Mouse (Mus musculus) midbrain, embryonic 15.5 days (tissue): ENCODE results near the gene Icam5. TPM values are rescaled to one million over a fixed set of nuclear protein-coding genes. Genes with fewer than 3 reads are reported as not detected.
"Not testable (repeated sequence)": the region's sequence is repeated elsewhere in the genome, so short reads cannot be mapped to it uniquely, and the experiment has no call there.

Experiments
- ATAC-seq: fragments of 200-750 bp; cut with Nextera tagmentation; replicated peaks from 2 replicates; pipeline ENCODE4 v1.8.0; 2017; ENCODE audit warnings: moderate TSS enrichment
- H3K27ac ChIP-seq: fragments of 300-500 bp; sonication (generic); 2 replicates; pipeline ENCODE4 v1.5.1; 2015; ENCODE audit warnings: mild to moderate bottlenecking, inconsistent platforms
- H3K27me3 ChIP-seq: fragments of 300-500 bp; sonication (generic); replicated peaks from 2 replicates; pipeline ENCODE4 v1.6.1; 2015; ENCODE audit warnings: inconsistent platforms
- H3K36me3 ChIP-seq: fragments of 300-500 bp; sonication (generic); replicated peaks from 2 replicates; pipeline ENCODE4 v1.6.1; 2015; ENCODE audit warnings: inconsistent platforms
- H3K4me1 ChIP-seq: fragments of 300-500 bp; sonication (generic); 2 replicates; pipeline ENCODE4 v1.6.1; 2015; ENCODE audit warnings: inconsistent platforms
- H3K4me2 ChIP-seq: fragments of 300-500 bp; sonication (generic); 2 replicates; pipeline ENCODE4 v1.6.1; 2015; ENCODE audit warnings: inconsistent platforms, mild to moderate bottlenecking, moderate library complexity
- H3K4me3 ChIP-seq: fragments of 300-500 bp; sonication (generic); 2 replicates; pipeline ENCODE4 v1.5.1; 2015; ENCODE audit warnings: mild to moderate bottlenecking, inconsistent platforms
- H3K9ac ChIP-seq: fragments of 300-500 bp; sonication (generic); 2 replicates; pipeline ENCODE4 v1.6.1; 2015; ENCODE audit warnings: mild to moderate bottlenecking, inconsistent platforms
- H3K9me3 ChIP-seq: fragments of 300-500 bp; sonication (generic); 2 replicates; pipeline ENCODE4 v1.6.1; 2016; ENCODE audit warnings: inconsistent platforms
- WGBS: fragments of 180-500 bp; shearing (Covaris S2); methylation state at CpG from one replicate; pipeline ENCODE4 v1.1.7; 2015; ENCODE audit warnings: mixed read lengths; 5-methylcytosine and 5-hydroxymethylcytosine counted together
- polyA plus RNA-seq: library from polyadenylated mRNA; unstranded; fragments of >200 nt; fragmentation: Nextera tagmentation; extraction: Ambion mirVana; gene quantifications from 2 replicates; pipeline ENCODE4 v1.2.1, GENCODE M21; 2015

The Icam5 gene
- polyA plus RNA-seq, 1 experiment from 2014 or later: 1.8 TPM

- 74% methylated on average over 3 of the region's 3 CpGs for WGBS
- no peak overlapping the region for H3K4me3 ChIP-seq
- ATAC-seq: no peak
- H3K27ac ChIP-seq: no peak overlapping the region
- no peak overlapping the region for H3K4me2 ChIP-seq
- H3K36me3 ChIP-seq: no peaks in the 10 kb centered on the region
- H3K4me1 ChIP-seq: peaks cover 33% of the 10 kb centered on the region
- peaks cover 58% of the 10 kb centered on the region for H3K27me3 ChIP-seq
- H3K9ac ChIP-seq: no peak overlapping the region
- H3K9me3 ChIP-seq: no peaks in the 10 kb centered on the region
Observed at GRCm38 (mm10) chr9:21039779-21040178, 7.9 kb downstream of the Icam5 start.

- no peak overlapping the region for H3K4me2 ChIP-seq
- 58% methylated on average over 4 of the region's 4 CpGs for WGBS
- H3K9ac ChIP-seq: no peak overlapping the region
- H3K4me1 ChIP-seq: peaks cover 22% of the 10 kb centered on the region
- H3K27me3 ChIP-seq: peaks cover 42% of the 10 kb centered on the region
- no peaks in the 10 kb centered on the region for H3K9me3 ChIP-seq
- ATAC-seq: no peak
- H3K4me3 ChIP-seq: no peak overlapping the region
- H3K27ac ChIP-seq: no peak overlapping the region
- no peaks in the 10 kb centered on the region for H3K36me3 ChIP-seq
Observed at GRCm38 (mm10) chr9:21041308-21041707, 9.4 kb downstream of the Icam5 start.

- WGBS: 83% methylated on average over 4 of the region's 4 CpGs
- H3K36me3 ChIP-seq: no peaks in the 10 kb centered on the region
Observed at GRCm38 (mm10) chr9:21043563-21043962, 11.7 kb downstream of the Icam5 start.

DNA sequence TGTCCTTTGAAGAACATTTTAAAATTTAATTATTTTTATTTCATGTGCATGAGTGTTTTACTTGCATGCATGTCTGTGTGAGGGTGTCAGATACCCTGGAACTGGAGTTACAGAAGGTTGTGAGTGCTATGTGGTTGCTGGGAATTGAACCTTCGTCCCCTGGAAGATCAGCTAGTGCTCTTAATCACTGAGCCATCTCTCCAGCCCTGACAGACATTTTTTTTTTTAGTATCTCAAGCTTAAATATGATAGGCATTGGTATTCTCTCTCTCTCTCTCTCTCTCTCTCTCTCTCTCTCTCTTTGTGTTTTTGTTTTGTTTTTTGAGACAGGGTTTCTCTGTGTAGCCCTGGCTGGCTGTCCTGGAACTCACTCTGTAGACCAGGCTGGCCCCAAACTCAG lies 12.9 kb downstream of the Icam5 start:
- H3K9me3 ChIP-seq, H3K4me3 ChIP-seq, H3K4me1 ChIP-seq, H3K27ac ChIP-seq, ATAC-seq, H3K27me3 ChIP-seq, H3K9ac ChIP-seq, H3K36me3 ChIP-seq, H3K4me2 ChIP-seq: not testable (repeated sequence)
- WGBS: 57% methylated on average over 1 of the region's 1 CpGs

More at GRCm38 (mm10) chr9:21043563-21043962, 11.7 kb downstream of the Icam5 start:
- ATAC-seq: no peak
- Histone ChIP-seq H3K9me3 (no peaks in the 10 kb centered on the region), H3K4me3 (no peak overlapping the region), H3K27ac (no peak overlapping the region), H3K9ac (no peak overlapping the region), H3K27me3 (peaks cover 20% of the 10 kb centered on the region), H3K4me2 (no peak overlapping the region), H3K4me1 (peaks cover 2% of the 10 kb centered on the region)

- 84% methylated on average over 3 of the region's 3 CpGs for WGBS
- H3K4me3 ChIP-seq: no peak overlapping the region
- no peak for ATAC-seq
Observed at GRCm38 (mm10) chr9:21045235-21045634, 13.4 kb downstream of the Icam5 start.

GRCm38 (mm10) chr9:21051578-21051977 lies 19.7 kb downstream of the Icam5 start:
- 71% methylated on average over 10 of the region's 10 CpGs for WGBS
- Histone ChIP-seq H3K27me3 (no peaks in the 10 kb centered on the region), H3K4me3 (no peak overlapping the region), H3K9ac (no peak overlapping the region), H3K9me3 (no peaks in the 10 kb centered on the region), H3K4me1 (no peaks in the 10 kb centered on the region), H3K4me2 (no peak overlapping the region), H3K27ac (no peak overlapping the region), H3K36me3 (no peaks in the 10 kb centered on the region)
- no peak for ATAC-seq

More at GRCm38 (mm10) chr9:21045235-21045634, 13.4 kb downstream of the Icam5 start:
- H3K36me3 ChIP-seq: no peaks in the 10 kb centered on the region
- peaks cover 4% of the 10 kb centered on the region for H3K27me3 ChIP-seq
- H3K4me1 ChIP-seq: no peaks in the 10 kb centered on the region
- H3K9ac ChIP-seq: no peak overlapping the region
- H3K4me2 ChIP-seq: no peak overlapping the region
- H3K27ac ChIP-seq: no peak overlapping the region
- H3K9me3 ChIP-seq: no peaks in the 10 kb centered on the region

- H3K4me1 ChIP-seq: no peaks in the 10 kb centered on the region
- WGBS: 93% methylated on average over 2 of the region's 2 CpGs
- H3K9ac ChIP-seq: no peak overlapping the region
- no peaks in the 10 kb centered on the region for H3K9me3 ChIP-seq
- H3K4me2 ChIP-seq: no peak overlapping the region
- peaks cover 24% of the 10 kb centered on the region for H3K36me3 ChIP-seq
- ATAC-seq: no peak
- no peak overlapping the region for H3K27ac ChIP-seq
- H3K27me3 ChIP-seq: no peaks in the 10 kb centered on the region
- H3K4me3 ChIP-seq: no peak overlapping the region
Observed at GRCm38 (mm10) chr9:21062928-21063327, 31.1 kb downstream of the Icam5 start.

GRCm38 (mm10) chr9:21067006-21067684 lies 35.3 kb downstream of the Icam5 start, which contains the start of gene Zglp1:
Zglp1 (minus strand) TSS chr9:21067093.
- H3K36me3 ChIP-seq: peaks cover 24% of the 10 kb centered on the region
- 0 out of 2 replicates have a peak, but pooled peaks have one; percentile 53 for ATAC-seq
- WGBS: 90% methylated on average over 27 of the region's 27 CpGs

DNA sequence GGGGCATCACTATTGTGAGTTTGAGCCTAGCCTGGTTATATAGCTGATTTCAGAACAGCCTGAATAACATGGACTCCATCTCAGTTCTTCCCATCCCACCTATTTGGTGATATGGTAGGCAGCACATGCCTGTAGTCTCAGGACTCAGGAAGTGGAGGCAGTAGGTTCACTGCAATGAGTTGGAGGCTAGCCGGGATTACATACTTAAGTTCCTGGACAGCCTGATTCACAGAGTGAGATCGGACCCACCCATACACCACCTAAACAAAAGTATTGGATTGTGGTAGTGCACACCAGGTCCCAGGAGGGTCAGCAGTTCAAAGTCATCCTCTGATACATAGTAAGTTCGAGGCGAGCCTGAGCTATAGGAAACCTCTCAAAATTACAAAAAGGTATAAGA lies 40.8 kb downstream of the Icam5 start:
- Histone ChIP-seq H3K27me3 (no peaks in the 10 kb centered on the region), H3K27ac (no peak overlapping the region), H3K9ac (peak overlapping the region; percentile 73), H3K4me2 (peak overlapping the region; percentile 84), H3K36me3 (peaks cover 18% of the 10 kb centered on the region), H3K4me3 (peak overlapping the region; percentile 75), H3K4me1 (peaks cover 22% of the 10 kb centered on the region), H3K9me3 (no peaks in the 10 kb centered on the region)
- peak; percentile 29 for ATAC-seq
- WGBS: 22% methylated on average over 4 of the region's 4 CpGs

More at GRCm38 (mm10) chr9:21067006-21067684, 35.3 kb downstream of the Icam5 start, which contains the start of gene Zglp1:
- Histone ChIP-seq H3K4me2 (no peak within 1 kb of the TSS), H3K27me3 (no peaks in the 10 kb centered on the region), H3K9ac (no peak within 1 kb of the TSS), H3K27ac (no peak within 1 kb of the TSS), H3K4me1 (peaks cover 7% of the 10 kb centered on the region), H3K4me3 (no peak within 1 kb of the TSS), H3K9me3 (no peaks in the 10 kb centered on the region)

GRCm38 (mm10) chr9:21073044-21073840 lies 41.4 kb downstream of the Icam5 start, which contains the start of the genes Gm49373 and Fdx1l:
Gm49373 (minus strand) TSS chr9:21073096.
Fdx1l (minus strand) TSS chr9:21073614.
- H3K9ac ChIP-seq: peak within 1 kb of the TSS; percentile 73
- peak within 1 kb of the TSS; percentile 75 for H3K4me3 ChIP-seq
- H3K36me3 ChIP-seq: peaks cover 19% of the 10 kb centered on the region
- peaks cover 22% of the 10 kb centered on the region for H3K4me1 ChIP-seq
- WGBS: 3% methylated on average over 58 of the region's 58 CpGs
- H3K27me3 ChIP-seq: no peaks in the 10 kb centered on the region
- no peaks in the 10 kb centered on the region for H3K9me3 ChIP-seq
- peak within 1 kb of the TSS; percentile 84 for H3K4me2 ChIP-seq
- peak within 1 kb of the TSS; percentile 65 for H3K27ac ChIP-seq
- ATAC-seq: peak; percentile 95

GRCm38 (mm10) chr9:21074173-21074572 lies 42.3 kb downstream of the Icam5 start:
- Histone ChIP-seq H3K4me2 (no peak overlapping the region), H3K4me1 (peaks cover 22% of the 10 kb centered on the region), H3K36me3 (peaks cover 25% of the 10 kb centered on the region), H3K27me3 (no peaks in the 10 kb centered on the region), H3K4me3 (no peak overlapping the region), H3K27ac (0 out of 2 replicates have a peak overlapping the region, but pooled peaks have one; percentile 65), H3K9me3 (no peaks in the 10 kb centered on the region), H3K9ac (no peak overlapping the region)
- 88% methylated on average over 1 of the region's 1 CpGs for WGBS
- ATAC-seq: no peak

GRCm38 (mm10) chr9:21075625-21076024 lies 43.8 kb downstream of the Icam5 start:
- ATAC-seq: no peak
- peaks cover 22% of the 10 kb centered on the region for H3K4me1 ChIP-seq
- no peak overlapping the region for H3K4me3 ChIP-seq
- peaks cover 39% of the 10 kb centered on the region for H3K36me3 ChIP-seq
- no peaks in the 10 kb centered on the region for H3K9me3 ChIP-seq
- H3K27ac ChIP-seq: no peak overlapping the region
- H3K9ac ChIP-seq: no peak overlapping the region
- no peak overlapping the region for H3K4me2 ChIP-seq
- H3K27me3 ChIP-seq: no peaks in the 10 kb centered on the region
- WGBS: 91% methylated on average over 3 of the region's 3 CpGs
